Mouse (Mus musculus): ENCODE data around the gene Thpo. TPM values are rescaled to one million over a fixed set of nuclear protein-coding genes. Genes with fewer than 3 reads are reported as not detected.

Gene Thpo
- polyA plus RNA-seq, 1 experiment from 2014 or later = 0.99 TPM

GRCm38 (mm10) chr16:20675213-20675612 lies 59.1 kb downstream of the Thpo start:
- peaks cover 57% of the 10 kb centered on the region for H3K36me3 ChIP-seq
- no peak overlapping the region for H3K4me3 ChIP-seq
- 92% methylated on average over 6 of the region's 6 CpGs for WGBS
- no peak for ATAC-seq (ENCODE audit: low read depth)
- H3K27me3 ChIP-seq = no peaks in the 10 kb centered on the region
- H3K4me2 ChIP-seq = 0 out of 2 replicates have a peak overlapping the region, but pooled peaks have one; percentile 95
- no peaks in the 10 kb centered on the region for H3K9me3 ChIP-seq
- H3K27ac ChIP-seq (replicated peaks) = no peak overlapping the region
- no peak overlapping the region for H3K9ac ChIP-seq
- peaks cover 29% of the 10 kb centered on the region for H3K4me1 ChIP-seq (replicated peaks)

Other genes starting within 250 kb of the Thpo start
- 102 and 103 TPM in 2 replicates for gene Eif2b5, start 235.7 kb downstream of the Thpo start, polyA plus RNA-seq (2015; fragmentation: Nextera tagmentation; extraction: Ambion mirVana)
- 48.5 and 55.4 TPM in 2 replicates for gene Dvl3, start 217.5 kb downstream of the Thpo start, polyA plus RNA-seq (2015; fragmentation: Nextera tagmentation; extraction: Ambion mirVana)
- 1,020 and 1,063 TPM in 2 replicates for gene Ap2m1, start 199.0 kb downstream of the Thpo start, polyA plus RNA-seq (2015; fragmentation: Nextera tagmentation; extraction: Ambion mirVana)
- gene Abcf3, start 185.9 kb downstream of the Thpo start, polyA plus RNA-seq (2015; fragmentation: Nextera tagmentation; extraction: Ambion mirVana) = 72.2 and 81.5 TPM in 2 replicates
- 23.8 and 27.0 TPM in 2 replicates for gene Vwa5b2, start 145.0 kb downstream of the Thpo start, polyA plus RNA-seq (2015; fragmentation: Nextera tagmentation; extraction: Ambion mirVana)
- gene Eef1akmt4, start 122.9 kb downstream of the Thpo start, polyA plus RNA-seq (2015; fragmentation: Nextera tagmentation; extraction: Ambion mirVana) = 15.0 and 16.2 TPM in 2 replicates
- 1.4 TPM in 1 of 2 replicates, not detected in the other for gene Gm49333, start 122.9 kb downstream of the Thpo start, polyA plus RNA-seq (2015; fragmentation: Nextera tagmentation; extraction: Ambion mirVana)
- 43.2 and 44.8 TPM in 2 replicates for gene Alg3, start 122.8 kb downstream of the Thpo start, polyA plus RNA-seq (2015; fragmentation: Nextera tagmentation; extraction: Ambion mirVana)
- gene Camk2n2, start 113.2 kb downstream of the Thpo start, polyA plus RNA-seq (2015; fragmentation: Nextera tagmentation; extraction: Ambion mirVana) = 20.8 and 23.7 TPM in 2 replicates
- gene Ece2, start 104.7 kb downstream of the Thpo start, polyA plus RNA-seq (2015; fragmentation: Nextera tagmentation; extraction: Ambion mirVana) = 12.2 and 12.8 TPM in 2 replicates
- 352 and 361 TPM in 2 replicates for gene Psmd2, start 82.9 kb downstream of the Thpo start, polyA plus RNA-seq (2015; fragmentation: Nextera tagmentation; extraction: Ambion mirVana)
- gene Eif4g1, start 66.2 kb downstream of the Thpo start, polyA plus RNA-seq (2015; fragmentation: Nextera tagmentation; extraction: Ambion mirVana) = 141 and 144 TPM in 2 replicates
- gene Fam131a, start 41.3 kb downstream of the Thpo start, polyA plus RNA-seq (2015; fragmentation: Nextera tagmentation; extraction: Ambion mirVana) = 26.3 and 27.8 TPM in 2 replicates
- 89.9 and 92.3 TPM in 2 replicates for gene Polr2h, start 16.8 kb downstream of the Thpo start, polyA plus RNA-seq (2015; fragmentation: Nextera tagmentation; extraction: Ambion mirVana)
- gene Clcn2, start 16.8 kb downstream of the Thpo start, polyA plus RNA-seq (2015; fragmentation: Nextera tagmentation; extraction: Ambion mirVana) = 30.8 and 31.4 TPM in 2 replicates
- 5.8 and 6.9 TPM in 2 replicates for gene Chrd, start 1.4 kb downstream of the Thpo start, polyA plus RNA-seq (2015; fragmentation: Nextera tagmentation; extraction: Ambion mirVana)

Measured in neural tube, embryonic 13.5 days (tissue).